Mouse (Mus musculus): ENCODE measurements around the gene Myo1e. TPM values are rescaled to one million over a fixed set of nuclear protein-coding genes. Genes with fewer than 3 reads are reported as not detected.

Myo1e gene
- polyA plus RNA-seq, 1 experiment from 2014 or later = 4.1 TPM

GRCm38 (mm10) chr9:70232044-70233010 is 25.2 kb downstream of the Myo1e start:
- H3K4me2 ChIP-seq (ENCODE audit: low read length) = no peak overlapping the region
- H3K27me3 ChIP-seq (replicated peaks; ENCODE audit: control insufficient read depth, insufficient read depth, low read length) = no peaks in the 10 kb centered on the region
- DNase-seq (ENCODE audit: low spot score) = no peak
- 93% methylated on average over 10 of the region's 10 CpGs for WGBS
- H3K4me3 ChIP-seq (ENCODE audit: low read depth, low read length) = no peak overlapping the region
- no peaks in the 10 kb centered on the region for H3K36me3 ChIP-seq (ENCODE audit: control insufficient read depth, insufficient read depth, low read length)
- H3K9me3 ChIP-seq (replicated peaks; ENCODE audit: control insufficient read depth, low read length) = no peaks in the 10 kb centered on the region
- H3K9ac ChIP-seq (ENCODE audit: low read length) = no peak overlapping the region
- ATAC-seq = no peak
- H3K27ac ChIP-seq (ENCODE audit: low read depth, low read length) = no peak overlapping the region
- H3K4me1 ChIP-seq (ENCODE audit: control insufficient read depth, insufficient read depth, low read length) = no peaks in the 10 kb centered on the region

DNA sequence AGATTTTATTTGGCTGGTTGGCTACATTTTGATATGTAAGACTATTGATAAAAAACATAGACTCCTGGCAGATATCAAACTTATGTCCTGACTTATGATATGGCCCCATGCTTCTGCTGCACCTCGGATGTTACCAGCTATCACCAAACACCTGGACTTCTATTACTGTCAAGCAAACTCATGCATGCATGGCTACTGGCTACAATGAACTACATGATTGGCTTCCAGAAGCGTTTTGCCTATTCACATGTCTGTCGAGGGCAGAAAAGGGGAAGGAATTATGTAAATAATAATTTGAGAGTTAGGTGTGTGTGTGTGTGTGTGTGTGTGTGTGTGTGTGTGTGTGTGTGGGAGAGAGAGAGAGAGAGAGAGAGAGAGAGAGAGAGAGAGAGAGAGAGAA is 30.0 kb downstream of the Myo1e start:
- 88% methylated on average over 3 of the region's 3 CpGs for WGBS
- DNase-seq (ENCODE audit: low spot score) (no peak), ATAC-seq (no peak)
- Histone ChIP-seq H3K27me3 (replicated peaks; ENCODE audit: control insufficient read depth, insufficient read depth, low read length) (no peaks in the 10 kb centered on the region), H3K4me2 (ENCODE audit: low read length) (no peak overlapping the region), H3K27ac (ENCODE audit: low read depth, low read length) (no peak overlapping the region), H3K4me3 (ENCODE audit: low read depth, low read length) (no peak overlapping the region), H3K9ac (ENCODE audit: low read length) (no peak overlapping the region), H3K36me3 (ENCODE audit: control insufficient read depth, insufficient read depth, low read length) (no peaks in the 10 kb centered on the region), H3K4me1 (ENCODE audit: control insufficient read depth, insufficient read depth, low read length) (no peaks in the 10 kb centered on the region), H3K9me3 (replicated peaks; ENCODE audit: control insufficient read depth, low read length) (no peaks in the 10 kb centered on the region)

GRCm38 (mm10) chr9:70237561-70237960 is 30.4 kb downstream of the Myo1e start:
- Histone ChIP-seq H3K4me3 (ENCODE audit: low read depth, low read length) (no peak overlapping the region), H3K27ac (ENCODE audit: low read depth, low read length) (no peak overlapping the region), H3K36me3 (ENCODE audit: control insufficient read depth, insufficient read depth, low read length) (no peaks in the 10 kb centered on the region), H3K4me2 (ENCODE audit: low read length) (no peak overlapping the region), H3K9me3 (replicated peaks; ENCODE audit: control insufficient read depth, low read length) (no peaks in the 10 kb centered on the region), H3K9ac (ENCODE audit: low read length) (no peak overlapping the region), H3K27me3 (replicated peaks; ENCODE audit: control insufficient read depth, insufficient read depth, low read length) (no peaks in the 10 kb centered on the region), H3K4me1 (ENCODE audit: control insufficient read depth, insufficient read depth, low read length) (no peaks in the 10 kb centered on the region)
- WGBS = 83% methylated on average over 2 of the region's 2 CpGs
- ATAC-seq (no peak), DNase-seq (ENCODE audit: low spot score) (no peak)

GRCm38 (mm10) chr9:70238391-70238790 is 31.2 kb downstream of the Myo1e start:
- no peak overlapping the region for H3K4me3 ChIP-seq (ENCODE audit: low read depth, low read length)
- H3K27me3 ChIP-seq (replicated peaks; ENCODE audit: control insufficient read depth, insufficient read depth, low read length) = no peaks in the 10 kb centered on the region
- H3K27ac ChIP-seq (ENCODE audit: low read depth, low read length) = no peak overlapping the region
- ATAC-seq (no peak), DNase-seq (ENCODE audit: low spot score) (no peak)
- H3K4me1 ChIP-seq (ENCODE audit: control insufficient read depth, insufficient read depth, low read length) = no peaks in the 10 kb centered on the region
- WGBS = 92% methylated on average over 6 of the region's 6 CpGs
- no peaks in the 10 kb centered on the region for H3K9me3 ChIP-seq (replicated peaks; ENCODE audit: control insufficient read depth, low read length)
- H3K9ac ChIP-seq (ENCODE audit: low read length) = no peak overlapping the region
- H3K4me2 ChIP-seq (ENCODE audit: low read length) = no peak overlapping the region
- no peaks in the 10 kb centered on the region for H3K36me3 ChIP-seq (ENCODE audit: control insufficient read depth, insufficient read depth, low read length)

DNA sequence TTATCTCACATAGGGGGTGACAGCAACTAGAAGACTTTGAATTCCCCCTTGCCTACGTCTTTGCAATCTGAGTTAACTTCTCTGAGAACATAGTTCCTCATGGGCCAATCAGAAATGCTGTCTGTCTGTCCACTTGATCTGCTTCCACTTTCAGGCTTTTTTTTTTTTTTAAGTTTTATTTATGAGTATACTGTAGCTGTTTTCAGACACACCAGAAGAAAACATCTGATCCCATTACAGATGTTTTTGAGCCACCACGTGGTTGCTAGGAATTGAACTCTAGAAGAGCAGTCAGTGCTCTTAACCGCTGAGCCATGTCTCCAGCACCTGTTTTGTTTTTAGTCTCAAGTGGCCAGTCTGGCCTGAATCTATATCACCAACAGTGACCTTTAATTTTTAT is 32.1 kb downstream of the Myo1e start:
- H3K4me1 ChIP-seq (ENCODE audit: control insufficient read depth, insufficient read depth, low read length) = no peaks in the 10 kb centered on the region
- no peaks in the 10 kb centered on the region for H3K36me3 ChIP-seq (ENCODE audit: control insufficient read depth, insufficient read depth, low read length)
- H3K9me3 ChIP-seq (replicated peaks; ENCODE audit: control insufficient read depth, low read length) = no peaks in the 10 kb centered on the region
- no peak overlapping the region for H3K4me2 ChIP-seq (ENCODE audit: low read length)
- no peak overlapping the region for H3K4me3 ChIP-seq (ENCODE audit: low read depth, low read length)
- H3K27me3 ChIP-seq (replicated peaks; ENCODE audit: control insufficient read depth, insufficient read depth, low read length) = no peaks in the 10 kb centered on the region
- no peak overlapping the region for H3K9ac ChIP-seq (ENCODE audit: low read length)
- DNase-seq (ENCODE audit: low spot score) = no peak
- no peak for ATAC-seq
- H3K27ac ChIP-seq (ENCODE audit: low read depth, low read length) = no peak overlapping the region
- WGBS = 88% methylated on average over 3 of the region's 3 CpGs

DNA sequence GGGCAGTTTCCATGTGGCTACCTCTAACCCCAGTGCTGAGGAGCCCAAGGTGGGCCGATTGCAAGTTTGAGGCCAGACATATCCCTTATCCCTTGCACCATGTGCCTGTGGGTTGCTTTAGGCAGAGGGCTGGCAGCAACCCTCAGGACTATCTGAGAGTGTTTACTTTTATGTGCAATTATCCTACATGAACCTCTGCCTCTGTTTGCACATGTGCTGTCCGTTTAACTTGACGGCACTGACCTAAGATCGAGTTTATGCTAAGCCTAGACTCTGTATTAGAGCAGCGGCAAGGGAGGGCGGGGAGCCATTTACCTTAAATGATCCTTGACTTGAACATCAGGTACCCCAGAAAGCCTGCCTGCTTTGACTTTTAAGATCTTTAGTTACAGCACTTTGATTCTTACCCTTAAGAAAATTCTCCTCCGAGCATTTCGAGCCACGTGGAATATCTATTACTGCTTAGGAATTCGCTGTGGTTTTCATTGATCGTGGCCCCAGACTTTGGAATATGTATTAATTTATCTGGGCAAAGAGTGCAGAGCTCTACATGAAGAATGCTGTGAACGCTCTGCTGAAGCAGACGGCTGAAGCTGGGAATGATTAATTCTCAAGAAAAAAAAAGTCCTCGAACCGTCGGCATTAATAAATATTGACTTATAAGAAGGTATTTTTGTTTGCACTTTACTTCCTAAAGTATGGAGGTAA is 33.7 kb downstream of the Myo1e start:
- no peaks in the 10 kb centered on the region for H3K9me3 ChIP-seq (replicated peaks; ENCODE audit: control insufficient read depth, low read length)
- WGBS = 95% methylated on average over 16 of the region's 16 CpGs
- no peak overlapping the region for H3K4me2 ChIP-seq (ENCODE audit: low read length)
- no peaks in the 10 kb centered on the region for H3K36me3 ChIP-seq (ENCODE audit: control insufficient read depth, insufficient read depth, low read length)
- H3K27ac ChIP-seq (ENCODE audit: low read depth, low read length) = no peak overlapping the region
- no peak for DNase-seq (ENCODE audit: low spot score)
- ATAC-seq = no peak
- H3K4me3 ChIP-seq (ENCODE audit: low read depth, low read length) = no peak overlapping the region
- H3K27me3 ChIP-seq (replicated peaks; ENCODE audit: control insufficient read depth, insufficient read depth, low read length) = no peaks in the 10 kb centered on the region
- H3K4me1 ChIP-seq (ENCODE audit: control insufficient read depth, insufficient read depth, low read length) = no peaks in the 10 kb centered on the region
- no peak overlapping the region for H3K9ac ChIP-seq (ENCODE audit: low read length)

DNA sequence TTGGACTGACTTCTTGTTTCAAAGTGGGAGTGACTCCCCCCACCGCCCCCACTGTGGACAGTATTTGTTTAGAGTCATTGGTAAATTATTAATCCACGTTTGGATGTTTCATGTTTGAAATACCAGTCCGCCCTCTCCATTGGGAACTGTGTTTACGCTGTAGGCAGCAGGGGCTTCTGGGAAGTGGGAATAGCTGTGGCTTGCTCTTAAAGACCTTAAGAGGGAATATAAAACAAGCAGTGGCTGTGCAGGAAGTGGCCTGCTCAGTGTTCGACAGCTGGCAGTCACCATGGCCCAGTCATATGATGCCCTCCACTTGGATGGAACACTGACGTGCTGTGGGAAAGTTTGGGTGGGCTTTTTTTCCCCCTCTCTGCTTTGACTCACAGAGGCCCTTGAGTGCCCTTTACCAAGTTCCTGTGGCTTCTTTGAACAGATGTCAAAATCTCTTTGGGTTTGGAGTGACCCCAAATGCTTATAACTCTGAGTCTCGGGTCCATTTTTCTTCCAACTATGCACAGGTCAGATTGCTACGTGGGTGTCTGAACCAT is 34.3 kb downstream of the Myo1e start:
- ATAC-seq = no peak
- Histone ChIP-seq H3K36me3 (ENCODE audit: control insufficient read depth, insufficient read depth, low read length) (no peaks in the 10 kb centered on the region), H3K9ac (ENCODE audit: low read length) (no peak overlapping the region), H3K9me3 (replicated peaks; ENCODE audit: control insufficient read depth, low read length) (no peaks in the 10 kb centered on the region), H3K27ac (ENCODE audit: low read depth, low read length) (no peak overlapping the region), H3K27me3 (replicated peaks; ENCODE audit: control insufficient read depth, insufficient read depth, low read length) (no peaks in the 10 kb centered on the region), H3K4me1 (ENCODE audit: control insufficient read depth, insufficient read depth, low read length) (no peaks in the 10 kb centered on the region), H3K4me3 (ENCODE audit: low read depth, low read length) (no peak overlapping the region), H3K4me2 (ENCODE audit: low read length) (no peak overlapping the region)
- no peak for DNase-seq (ENCODE audit: low spot score)
- 85% methylated on average over 8 of the region's 8 CpGs for WGBS

DNA sequence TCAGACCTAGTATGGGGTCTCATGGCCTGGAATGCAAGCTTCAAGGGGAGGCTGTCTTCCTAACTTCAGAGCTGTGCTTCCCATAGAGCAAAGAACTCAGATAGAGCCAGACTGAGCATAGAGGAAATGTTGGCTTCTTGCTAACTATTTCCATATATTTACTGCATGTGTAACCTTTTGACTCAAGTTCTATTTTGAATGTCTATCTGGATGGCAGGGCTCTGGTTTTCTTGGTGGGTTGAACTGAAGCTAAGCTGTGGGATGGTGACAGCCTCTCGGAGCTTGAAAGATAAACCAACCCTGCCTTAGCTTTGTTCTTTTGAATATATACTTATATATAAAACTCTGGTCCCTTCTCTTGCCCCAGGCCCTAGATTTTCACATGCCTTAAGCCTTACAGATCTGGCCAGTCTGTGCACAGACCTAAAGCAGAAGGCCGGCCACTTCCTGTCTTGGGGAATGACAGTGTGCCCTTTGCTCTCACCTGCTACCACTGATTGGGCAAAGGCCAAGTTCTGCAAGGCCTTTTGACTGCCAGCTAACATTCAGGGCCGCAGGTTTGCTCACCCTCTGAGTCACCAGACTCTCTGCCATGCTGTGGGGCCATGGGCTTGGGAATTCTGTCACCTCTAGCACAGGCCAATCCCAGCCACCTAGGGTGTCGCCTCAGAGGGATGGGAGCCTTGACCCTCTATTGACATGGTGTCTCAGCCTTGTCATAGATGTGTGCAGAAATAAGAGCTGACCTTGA is 35.1 kb downstream of the Myo1e start:
- ATAC-seq (no peak), DNase-seq (ENCODE audit: low spot score) (no peak)
- H3K9me3 ChIP-seq (replicated peaks; ENCODE audit: control insufficient read depth, low read length) = no peaks in the 10 kb centered on the region
- H3K4me1 ChIP-seq (ENCODE audit: control insufficient read depth, insufficient read depth, low read length) = no peaks in the 10 kb centered on the region
- no peak overlapping the region for H3K4me3 ChIP-seq (ENCODE audit: low read depth, low read length)
- H3K36me3 ChIP-seq (ENCODE audit: control insufficient read depth, insufficient read depth, low read length) = no peaks in the 10 kb centered on the region
- no peak overlapping the region for H3K4me2 ChIP-seq (ENCODE audit: low read length)
- H3K27ac ChIP-seq (ENCODE audit: low read depth, low read length) = no peak overlapping the region
- no peak overlapping the region for H3K9ac ChIP-seq (ENCODE audit: low read length)
- WGBS = 87% methylated on average over 4 of the region's 4 CpGs
- H3K27me3 ChIP-seq (replicated peaks; ENCODE audit: control insufficient read depth, insufficient read depth, low read length) = no peaks in the 10 kb centered on the region
